Mouse (Mus musculus): Measurements from ENCODE around the gene Afdn. TPM values are rescaled to one million over a fixed set of nuclear protein-coding genes. Genes with fewer than 3 reads are reported as not detected.

Afdn gene
- total RNA-seq, 1 experiment: 92.4 TPM

GRCm38 (mm10) chr17:13817789-13818188 lies 57.5 kb downstream of the Afdn start:
- no peak for DNase-seq (ENCODE audit: low read depth, low spot score)
- in situ Hi-C loops (cut with MboI; ENCODE audit: low sequenced_read_pairs in 2 of 2, unreplicated experiment in 2 of 2): no loop called here
- no peak overlapping the region for H3K9ac ChIP-seq (ENCODE audit: insufficient read depth, low read depth, low read length, poor library complexity, severe bottlenecking)
- no peaks in the 10 kb centered on the region for H3K4me1 ChIP-seq (ENCODE audit: control insufficient read depth in 2 of 2, insufficient read depth in 2 of 2, low read length in 2 of 2, poor library complexity in 1 of 2)
- peaks cover 5% of the 10 kb centered on the region; the same call in 1 of the 2 replicates for H3K36me3 ChIP-seq (ENCODE audit: control insufficient read depth, insufficient read depth, low read length, poor library complexity, severe bottlenecking)
- no peak overlapping the region for H3K4me3 ChIP-seq (ENCODE audit: insufficient read depth in 1 of 2, low read depth in 1 of 2, low read length in 2 of 2, poor library complexity in 1 of 2, severe bottlenecking in 1 of 2)
- no peaks in the 10 kb centered on the region for H3K9me3 ChIP-seq (ENCODE audit: control insufficient read depth, insufficient read depth, low read depth, low read length)
- TF ChIP-seq ZC3H11A (IDR thresholded peaks at IDR 0.05; ENCODE audit: borderline replicate concordance, low read depth, low read length): no peak
- TF ChIP-seq MAFK (IDR thresholded peaks at IDR 0.05; ENCODE audit: insufficient read depth, low read depth, low read length): no peak
- TF ChIP-seq CHD2 (IDR thresholded peaks at IDR 0.05; ENCODE audit: low read depth, low read length): no peak
- H3K27ac ChIP-seq (ENCODE audit: insufficient read depth, low read depth, low read length, poor library complexity, severe bottlenecking): no peak overlapping the region

- H3K4me1 ChIP-seq (ENCODE audit: control insufficient read depth in 2 of 2, insufficient read depth in 2 of 2, low read length in 2 of 2, poor library complexity in 1 of 2): no peaks in the 10 kb centered on the region
- in situ Hi-C loops (cut with MboI; ENCODE audit: low sequenced_read_pairs in 2 of 2, unreplicated experiment in 2 of 2): no loop called here
- DNase-seq (ENCODE audit: low read depth, low spot score): no peak
- H3K9ac ChIP-seq (ENCODE audit: insufficient read depth, low read depth, low read length, poor library complexity, severe bottlenecking): no peak overlapping the region
- H3K36me3 ChIP-seq (ENCODE audit: control insufficient read depth, insufficient read depth, low read length, poor library complexity, severe bottlenecking): peaks cover 8% of the 10 kb centered on the region; the same call in 1 of the 2 replicates
- no peak for TF ChIP-seq HCFC1 (IDR thresholded peaks at IDR 0.05; ENCODE audit: borderline replicate concordance, insufficient read depth, low read length)
- no peak for TF ChIP-seq ZC3H11A (IDR thresholded peaks at IDR 0.05; ENCODE audit: borderline replicate concordance, low read depth, low read length)
- no peak for TF ChIP-seq ZNF384 (IDR thresholded peaks at IDR 0.05; ENCODE audit: low read depth, low read length)
- no peak overlapping the region for H3K27ac ChIP-seq (ENCODE audit: insufficient read depth, low read depth, low read length, poor library complexity, severe bottlenecking)
- no peak overlapping the region for H3K4me3 ChIP-seq (ENCODE audit: insufficient read depth in 1 of 2, low read depth in 1 of 2, low read length in 2 of 2, poor library complexity in 1 of 2, severe bottlenecking in 1 of 2)
- no peaks in the 10 kb centered on the region for H3K9me3 ChIP-seq (ENCODE audit: control insufficient read depth, insufficient read depth, low read depth, low read length)
Measured at GRCm38 (mm10) chr17:13819342-13819741, 59.0 kb downstream of the Afdn start.

- no peak overlapping the region for H3K27ac ChIP-seq (ENCODE audit: insufficient read depth, low read depth, low read length, poor library complexity, severe bottlenecking)
- TF ChIP-seq CHD2 (IDR thresholded peaks at IDR 0.05; ENCODE audit: low read depth, low read length): no peak
- peaks cover 8% of the 10 kb centered on the region for H3K36me3 ChIP-seq (ENCODE audit: control insufficient read depth, insufficient read depth, low read length, poor library complexity, severe bottlenecking)
- in situ Hi-C loops (cut with MboI; ENCODE audit: low sequenced_read_pairs in 2 of 2, unreplicated experiment in 2 of 2): no loop called here
- H3K4me1 ChIP-seq (ENCODE audit: control insufficient read depth in 2 of 2, insufficient read depth in 2 of 2, low read length in 2 of 2, poor library complexity in 1 of 2): no peaks in the 10 kb centered on the region
- H3K4me3 ChIP-seq (ENCODE audit: insufficient read depth in 1 of 2, low read depth in 1 of 2, low read length in 2 of 2, poor library complexity in 1 of 2, severe bottlenecking in 1 of 2): no peak overlapping the region
- H3K9me3 ChIP-seq (ENCODE audit: control insufficient read depth, insufficient read depth, low read depth, low read length): no peaks in the 10 kb centered on the region
- no peak overlapping the region for H3K9ac ChIP-seq (ENCODE audit: insufficient read depth, low read depth, low read length, poor library complexity, severe bottlenecking)
- DNase-seq (ENCODE audit: low read depth, low spot score): no peak
Measured at GRCm38 (mm10) chr17:13820676-13821075, 60.3 kb downstream of the Afdn start.

GRCm38 (mm10) chr17:13825421-13825820 lies 65.1 kb downstream of the Afdn start:
- Histone ChIP-seq H3K36me3 (ENCODE audit: control insufficient read depth, insufficient read depth, low read length, poor library complexity, severe bottlenecking) (peaks cover 5% of the 10 kb centered on the region), H3K27ac (ENCODE audit: insufficient read depth, low read depth, low read length, poor library complexity, severe bottlenecking) (no peak overlapping the region)
- in situ Hi-C loops (cut with MboI; ENCODE audit: low sequenced_read_pairs in 2 of 2, unreplicated experiment in 2 of 2): no loop called here

GRCm38 (mm10) chr17:13830234-13830633 lies 69.9 kb downstream of the Afdn start:
- H3K4me3 ChIP-seq (ENCODE audit: insufficient read depth in 1 of 2, low read depth in 1 of 2, low read length in 2 of 2, poor library complexity in 1 of 2, severe bottlenecking in 1 of 2): no peak overlapping the region
- TF ChIP-seq ZC3H11A (IDR thresholded peaks at IDR 0.05; ENCODE audit: borderline replicate concordance, low read depth, low read length): no peak
- H3K4me1 ChIP-seq (ENCODE audit: control insufficient read depth in 2 of 2, insufficient read depth in 2 of 2, low read length in 2 of 2, poor library complexity in 1 of 2): no peaks in the 10 kb centered on the region
- H3K9ac ChIP-seq (ENCODE audit: insufficient read depth, low read depth, low read length, poor library complexity, severe bottlenecking): no peak overlapping the region
- H3K9me3 ChIP-seq (ENCODE audit: control insufficient read depth, insufficient read depth, low read depth, low read length): no peaks in the 10 kb centered on the region
- DNase-seq (ENCODE audit: low read depth, low spot score): no peak
- in situ Hi-C loops (cut with MboI; ENCODE audit: low sequenced_read_pairs in 2 of 2, unreplicated experiment in 2 of 2): loop anchor here in 1 of 2 experiments (10.0 kb wide), 1 partner anchor 355 kb away; no protein-coding TSS in a partner anchor
- peaks cover 15% of the 10 kb centered on the region for H3K36me3 ChIP-seq (ENCODE audit: control insufficient read depth, insufficient read depth, low read length, poor library complexity, severe bottlenecking)
- no peak overlapping the region for H3K27ac ChIP-seq (ENCODE audit: insufficient read depth, low read depth, low read length, poor library complexity, severe bottlenecking)

More at GRCm38 (mm10) chr17:13825421-13825820, 65.1 kb downstream of the Afdn start:
- Histone ChIP-seq H3K9me3 (ENCODE audit: control insufficient read depth, insufficient read depth, low read depth, low read length) (no peaks in the 10 kb centered on the region), H3K4me1 (ENCODE audit: control insufficient read depth in 2 of 2, insufficient read depth in 2 of 2, low read length in 2 of 2, poor library complexity in 1 of 2) (no peaks in the 10 kb centered on the region), H3K9ac (ENCODE audit: insufficient read depth, low read depth, low read length, poor library complexity, severe bottlenecking) (no peak overlapping the region), H3K4me3 (ENCODE audit: insufficient read depth in 1 of 2, low read depth in 1 of 2, low read length in 2 of 2, poor library complexity in 1 of 2, severe bottlenecking in 1 of 2) (no peak overlapping the region)
- no peak for DNase-seq (ENCODE audit: low read depth, low spot score)
- TF ChIP-seq MAFK (IDR thresholded peaks at IDR 0.05; ENCODE audit: insufficient read depth, low read depth, low read length) (no peak), HCFC1 (IDR thresholded peaks at IDR 0.05; ENCODE audit: borderline replicate concordance, insufficient read depth, low read length) (no peak), ZNF384 (IDR thresholded peaks at IDR 0.05; ENCODE audit: low read depth, low read length) (no peak), ZC3H11A (IDR thresholded peaks at IDR 0.05; ENCODE audit: borderline replicate concordance, low read depth, low read length) (no peak), CHD2 (IDR thresholded peaks at IDR 0.05; ENCODE audit: low read depth, low read length) (no peak)

Data from ES-E14 (cell line).